Mouse (Mus musculus) ovary, postnatal 36 days (tissue): ENCODE measurements around the gene Hsp90ab1.
A peak's percentile ranks its signal among the peaks of the same experiment; 100 is the strongest.

ENCODE experiments used
- DNase-seq: peaks from one replicate; pipeline ENCODE4 v3.0.0; 2022; ENCODE audit warnings: low spot score, mixed read lengths

Hsp90ab1 gene

GRCm38 (mm10) chr17:45573087-45573779 is at the start of gene Hsp90ab1:
TSS of gene Hsp90ab1 (minus strand) at chr17:45573271.
- DNase-seq: peak; percentile 99

- peak; percentile 34 for DNase-seq
Measured at GRCm38 (mm10) chr17:45619386-45620256, 46.5 kb upstream of the Hsp90ab1 start.

GRCm38 (mm10) chr17:45618941-45619385 is 45.9 kb upstream of the Hsp90ab1 start:
- DNase-seq: peak; percentile 24

- no peak for DNase-seq
Measured at GRCm38 (mm10) chr17:45617655-45618054, 44.6 kb upstream of the Hsp90ab1 start.

GRCm38 (mm10) chr17:45616679-45617078 is 43.6 kb upstream of the Hsp90ab1 start:
- DNase-seq: no peak

GRCm38 (mm10) chr17:45616046-45616650 is 43.1 kb upstream of the Hsp90ab1 start:
- no peak for DNase-seq

GRCm38 (mm10) chr17:45612921-45613320 is 39.9 kb upstream of the Hsp90ab1 start:
- no peak for DNase-seq

- no peak for DNase-seq
Measured at GRCm38 (mm10) chr17:45612008-45612407, 38.9 kb upstream of the Hsp90ab1 start.

GRCm38 (mm10) chr17:45610144-45610866 is 37.2 kb upstream of the Hsp90ab1 start:
- DNase-seq: no peak

- DNase-seq: no peak
Measured at GRCm38 (mm10) chr17:45608396-45608795, 35.3 kb upstream of the Hsp90ab1 start.

- no peak for DNase-seq
Measured at GRCm38 (mm10) chr17:45606992-45607879, 34.2 kb upstream of the Hsp90ab1 start.

- DNase-seq: no peak
Measured at GRCm38 (mm10) chr17:45602984-45603383, 29.9 kb upstream of the Hsp90ab1 start.

- DNase-seq: no peak
Measured at GRCm38 (mm10) chr17:45601877-45602304, 28.8 kb upstream of the Hsp90ab1 start, which contains the start of gene Mymx. TSS of gene Mymx (minus strand) at chr17:45602102.

- DNase-seq: no peak
Measured at GRCm38 (mm10) chr17:45601325-45601724, 28.3 kb upstream of the Hsp90ab1 start.

- DNase-seq: no peak
Measured at GRCm38 (mm10) chr17:45600267-45600666, 27.2 kb upstream of the Hsp90ab1 start.

GRCm38 (mm10) chr17:45599446-45600242 is 26.6 kb upstream of the Hsp90ab1 start, which contains the start of gene Slc29a1:
TSS of gene Slc29a1 (minus strand) at chr17:45599606.
- DNase-seq: peak; percentile 75

GRCm38 (mm10) chr17:45598891-45599290 is 25.8 kb upstream of the Hsp90ab1 start:
- DNase-seq: no peak

GRCm38 (mm10) chr17:45598376-45598775 is 25.3 kb upstream of the Hsp90ab1 start:
- DNase-seq: no peak

- DNase-seq: no peak
Measured at GRCm38 (mm10) chr17:45597787-45598186, 24.7 kb upstream of the Hsp90ab1 start.
